Mouse (Mus musculus) G1E (cell line): ENCODE results near the gene Laptm5.

Source experiments
- CTCF ChIP-seq: IDR thresholded peaks from 2 replicates; pipeline ENCODE4 v1.5.1; 2012; ENCODE audit warnings: low read depth, low read length, inconsistent platforms, mixed read lengths
- GATA1 ChIP-seq: IDR thresholded peaks from 2 replicates; pipeline ENCODE4 v1.6.1; 2012; ENCODE audit warnings: borderline replicate concordance, low read length, inconsistent platforms, mixed read lengths

GRCm38 (mm10) chr4:130944779-130945178, 31.9 kb downstream of the Laptm5 start:
- TF ChIP-seq CTCF (no peak), GATA1 (no peak)
